Mouse (Mus musculus): Measurements from ENCODE around the gene Tgfbr3. TPM values are rescaled to one million over a fixed set of nuclear protein-coding genes. Genes with fewer than 3 reads are reported as not detected.

Tgfbr3 gene
- polyA plus RNA-seq, 1 experiment: 27.7 TPM

DNA sequence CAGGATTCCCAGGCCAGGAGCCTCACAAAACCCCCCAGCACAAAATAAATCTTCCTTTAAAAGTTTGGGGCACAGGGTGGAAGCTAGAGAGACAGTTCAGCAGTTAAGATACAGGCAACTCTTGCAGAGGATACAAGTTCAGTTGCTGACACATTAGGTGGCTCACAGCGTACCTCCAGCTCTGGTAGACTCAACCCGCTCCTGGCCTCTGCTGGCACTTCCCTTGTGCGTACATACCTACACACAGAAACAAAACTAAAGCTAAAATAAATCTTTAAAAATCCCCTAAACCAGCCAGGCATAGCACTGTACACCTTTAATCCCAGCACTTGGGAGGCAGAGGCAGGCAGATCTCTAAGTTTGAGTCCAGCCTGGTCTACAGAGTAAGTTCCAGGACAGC lies 211.1 kb downstream of the Tgfbr3 start:
- Histone ChIP-seq H3K4me1 (ENCODE audit: control insufficient read depth, insufficient read depth, low read length) (peaks cover 2% of the 10 kb centered on the region; the same call in 1 of the 2 replicates), H3K4me3 (ENCODE audit: insufficient read depth, low read depth, low read length) (no peak overlapping the region), H3K27ac (ENCODE audit: insufficient read depth, low read depth, low read length) (no peak overlapping the region), H3K36me3 (ENCODE audit: control insufficient read depth, insufficient read depth, low read length) (no peaks in the 10 kb centered on the region), H3K27me3 (replicated peaks; ENCODE audit: control insufficient read depth, insufficient read depth, low read length) (no peaks in the 10 kb centered on the region)
- TF ChIP-seq POLR2A (IDR thresholded peaks at IDR 0.05; ENCODE audit: low read depth, low read length) (no peak), CTCF (conservative IDR thresholded peaks at IDR 0.05; ENCODE audit: insufficient read depth, insufficient read length, low read depth, low read length) (no peak)
- WGBS: 99% methylated on average over 3 of the region's 3 CpGs
- DNase-seq: no peak

DNA sequence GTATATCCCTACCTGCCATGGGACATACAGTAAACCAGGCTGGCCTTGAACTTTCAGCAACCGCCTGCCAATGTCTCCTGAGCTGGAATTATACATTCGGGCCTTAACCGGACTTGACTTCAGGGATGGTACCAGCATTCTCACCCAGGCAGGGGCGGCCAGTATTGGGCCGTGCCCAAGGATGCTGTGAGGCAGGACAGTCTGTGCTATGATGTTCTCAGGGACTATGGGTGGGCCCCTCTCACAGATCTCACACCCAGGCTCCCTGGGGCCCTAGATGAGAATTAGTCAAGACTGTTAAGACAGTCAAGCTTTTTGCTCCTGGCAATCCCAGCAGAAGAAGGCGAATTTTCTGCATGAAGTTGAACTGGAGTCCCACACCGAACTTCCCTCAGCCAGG lies 211.5 kb downstream of the Tgfbr3 start:
- no peak for TF ChIP-seq POLR2A (IDR thresholded peaks at IDR 0.05; ENCODE audit: low read depth, low read length)
- TF ChIP-seq CTCF (conservative IDR thresholded peaks at IDR 0.05; ENCODE audit: insufficient read depth, insufficient read length, low read depth, low read length): no peak
- Histone ChIP-seq H3K27me3 (replicated peaks; ENCODE audit: control insufficient read depth, insufficient read depth, low read length) (no peaks in the 10 kb centered on the region), H3K36me3 (ENCODE audit: control insufficient read depth, insufficient read depth, low read length) (no peaks in the 10 kb centered on the region), H3K4me3 (ENCODE audit: insufficient read depth, low read depth, low read length) (no peak overlapping the region), H3K27ac (ENCODE audit: insufficient read depth, low read depth, low read length) (no peak overlapping the region), H3K4me1 (ENCODE audit: control insufficient read depth, insufficient read depth, low read length) (peaks cover 2% of the 10 kb centered on the region; the same call in 1 of the 2 replicates)
- 95% methylated on average over 7 of the region's 7 CpGs for WGBS
- DNase-seq: no peak

DNA sequence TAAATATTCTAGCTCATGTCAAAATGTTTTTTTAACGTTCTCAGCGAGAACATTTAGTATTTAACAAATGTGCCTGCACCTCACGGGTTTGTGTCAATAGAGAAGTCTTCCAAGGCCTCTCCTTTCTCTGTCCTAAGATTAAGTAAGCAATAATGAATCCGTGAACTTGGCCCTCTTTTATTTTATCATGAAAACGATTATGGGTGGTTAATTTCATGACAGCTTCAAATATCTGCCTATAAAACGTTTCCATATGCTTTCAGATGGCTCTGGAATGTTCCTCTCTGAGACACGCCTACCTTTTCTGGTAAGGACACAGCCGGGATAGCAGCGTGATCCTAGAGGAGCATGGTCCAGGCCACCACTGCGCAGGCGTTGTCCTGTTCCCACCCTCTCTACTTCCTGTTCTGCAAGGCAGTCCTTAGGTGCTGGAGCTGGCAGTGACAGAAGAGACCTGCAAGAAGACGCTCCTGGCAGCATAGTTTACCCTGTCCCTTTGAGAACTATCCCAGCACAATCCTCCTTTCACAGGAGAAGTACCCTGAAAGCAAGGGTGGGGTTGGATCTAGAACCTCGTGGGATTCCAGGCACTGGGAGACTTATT lies 214.3 kb downstream of the Tgfbr3 start:
- no peak for DNase-seq
- no peak overlapping the region for H3K4me3 ChIP-seq (ENCODE audit: insufficient read depth, low read depth, low read length)
- no peaks in the 10 kb centered on the region for H3K27me3 ChIP-seq (replicated peaks; ENCODE audit: control insufficient read depth, insufficient read depth, low read length)
- H3K27ac ChIP-seq (ENCODE audit: insufficient read depth, low read depth, low read length): no peak overlapping the region
- no peaks in the 10 kb centered on the region for H3K36me3 ChIP-seq (ENCODE audit: control insufficient read depth, insufficient read depth, low read length)
- 74% methylated on average over 13 of the region's 13 CpGs for WGBS
- H3K4me1 ChIP-seq (ENCODE audit: control insufficient read depth, insufficient read depth, low read length): peaks cover 2% of the 10 kb centered on the region; the same call in 1 of the 2 replicates
- no peak for TF ChIP-seq CTCF (conservative IDR thresholded peaks at IDR 0.05; ENCODE audit: insufficient read depth, insufficient read length, low read depth, low read length)
- no peak for TF ChIP-seq POLR2A (IDR thresholded peaks at IDR 0.05; ENCODE audit: low read depth, low read length)

GRCm38 (mm10) chr5:107074350-107074749 lies 215.1 kb downstream of the Tgfbr3 start:
- WGBS: 76% methylated on average over 4 of the region's 4 CpGs
- H3K4me3 ChIP-seq (ENCODE audit: insufficient read depth, low read depth, low read length): no peak overlapping the region
- H3K27me3 ChIP-seq (replicated peaks; ENCODE audit: control insufficient read depth, insufficient read depth, low read length): no peaks in the 10 kb centered on the region
- DNase-seq: no peak
- no peak for TF ChIP-seq POLR2A (IDR thresholded peaks at IDR 0.05; ENCODE audit: low read depth, low read length)
- H3K27ac ChIP-seq (ENCODE audit: insufficient read depth, low read depth, low read length): no peak overlapping the region
- no peaks in the 10 kb centered on the region for H3K36me3 ChIP-seq (ENCODE audit: control insufficient read depth, insufficient read depth, low read length)
- peaks cover 2% of the 10 kb centered on the region; the same call in 1 of the 2 replicates for H3K4me1 ChIP-seq (ENCODE audit: control insufficient read depth, insufficient read depth, low read length)

- Histone ChIP-seq H3K36me3 (ENCODE audit: control insufficient read depth, insufficient read depth, low read length) (no peaks in the 10 kb centered on the region), H3K27ac (ENCODE audit: insufficient read depth, low read depth, low read length) (no peak overlapping the region), H3K4me3 (ENCODE audit: insufficient read depth, low read depth, low read length) (no peak overlapping the region), H3K27me3 (replicated peaks; ENCODE audit: control insufficient read depth, insufficient read depth, low read length) (no peaks in the 10 kb centered on the region), H3K4me1 (ENCODE audit: control insufficient read depth, insufficient read depth, low read length) (peaks cover 2% of the 10 kb centered on the region; the same call in 1 of the 2 replicates)
- no peak for DNase-seq
- 35% methylated on average over 3 of the region's 3 CpGs for whole genome bisulfite sequencing
- TF ChIP-seq CTCF (conservative IDR thresholded peaks at IDR 0.05; ENCODE audit: insufficient read depth, insufficient read length, low read depth, low read length) (no peak), POLR2A (IDR thresholded peaks at IDR 0.05; ENCODE audit: low read depth, low read length) (no peak)
Measured at GRCm38 (mm10) chr5:107073536-107073935, 215.9 kb downstream of the Tgfbr3 start.

GRCm38 (mm10) chr5:107068146-107068545 lies 221.3 kb downstream of the Tgfbr3 start:
- no peaks in the 10 kb centered on the region for H3K27me3 ChIP-seq (replicated peaks; ENCODE audit: control insufficient read depth, insufficient read depth, low read length)
- no peak for DNase-seq
- H3K36me3 ChIP-seq (ENCODE audit: control insufficient read depth, insufficient read depth, low read length): no peaks in the 10 kb centered on the region
- 69% methylated on average over 5 of the region's 5 CpGs for WGBS
- 0 out of 2 replicates have a peak, but pooled peaks cover 4% of the 10 kb centered on the region for H3K4me1 ChIP-seq (ENCODE audit: control insufficient read depth, insufficient read depth, low read length)
- TF ChIP-seq CTCF (conservative IDR thresholded peaks at IDR 0.05; ENCODE audit: insufficient read depth, insufficient read length, low read depth, low read length) (no peak), POLR2A (IDR thresholded peaks at IDR 0.05; ENCODE audit: low read depth, low read length) (no peak)
- no peak overlapping the region for H3K4me3 ChIP-seq (ENCODE audit: insufficient read depth, low read depth, low read length)
- no peak overlapping the region for H3K27ac ChIP-seq (ENCODE audit: insufficient read depth, low read depth, low read length)

- Histone ChIP-seq H3K27me3 (replicated peaks; ENCODE audit: control insufficient read depth, insufficient read depth, low read length) (no peaks in the 10 kb centered on the region), H3K27ac (ENCODE audit: insufficient read depth, low read depth, low read length) (no peak overlapping the region), H3K4me1 (ENCODE audit: control insufficient read depth, insufficient read depth, low read length) (0 out of 2 replicates have a peak, but pooled peaks cover 4% of the 10 kb centered on the region), H3K36me3 (ENCODE audit: control insufficient read depth, insufficient read depth, low read length) (no peaks in the 10 kb centered on the region), H3K4me3 (ENCODE audit: insufficient read depth, low read depth, low read length) (no peak overlapping the region)
- peak; percentile 33 for DNase-seq
- no peak for TF ChIP-seq POLR2A (IDR thresholded peaks at IDR 0.05; ENCODE audit: low read depth, low read length)
- TF ChIP-seq CTCF (conservative IDR thresholded peaks at IDR 0.05; ENCODE audit: insufficient read depth, insufficient read length, low read depth, low read length): no peak
- WGBS: 59% methylated on average over 7 of the region's 7 CpGs
Measured at GRCm38 (mm10) chr5:107067531-107067930, 221.9 kb downstream of the Tgfbr3 start.

All from kidney, adult 2 months (tissue).